Mouse (Mus musculus): ENCODE measurements at regions not wholly inside any gene's neighbourhood (a gene's known extent, or its start where the extent isn't known, plus 50 kb on each side); places are given as distances from the start of the nearest gene placed in this dataset.

GRCm38 (mm10) chr7:111354066-111354465, 271.2 kb upstream of the Eif4g2 start:
- CTCF ChIA-PET = no interaction called here
- POLR2A ChIA-PET = no interaction called here

DNA sequence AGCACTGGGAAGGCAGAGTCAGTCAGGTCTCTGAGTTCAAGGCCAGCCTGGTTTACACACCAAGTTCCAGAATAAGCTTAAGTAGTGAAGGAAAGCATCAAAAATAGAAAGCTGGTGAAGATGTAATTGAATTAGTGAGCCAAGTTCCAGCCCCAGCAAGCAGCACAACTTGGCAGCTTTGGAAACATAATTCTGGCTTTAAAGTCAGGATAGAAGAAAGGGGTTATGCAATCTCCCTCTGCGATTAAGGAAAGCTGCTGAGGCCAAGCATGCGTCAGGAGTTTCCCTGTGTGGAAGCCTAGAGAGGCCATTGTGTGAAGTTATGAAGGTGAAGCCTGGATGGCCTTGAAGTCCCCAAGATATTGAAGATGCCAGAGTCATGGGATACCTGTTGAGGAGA, 269.3 kb upstream of the Eif4g2 start:
- CTCF ChIA-PET = interaction anchor here in 1 of 4 experiments (0.7 kb wide), 1 partner anchor 733 kb away, joined by 3 read pairs; no protein-coding TSS in a partner anchor
- POLR2A ChIA-PET = no interaction called here

GRCm38 (mm10) chr7:111345117-111345516, 262.3 kb upstream of the Eif4g2 start:
- POLR2A ChIA-PET = no interaction called here

DNA sequence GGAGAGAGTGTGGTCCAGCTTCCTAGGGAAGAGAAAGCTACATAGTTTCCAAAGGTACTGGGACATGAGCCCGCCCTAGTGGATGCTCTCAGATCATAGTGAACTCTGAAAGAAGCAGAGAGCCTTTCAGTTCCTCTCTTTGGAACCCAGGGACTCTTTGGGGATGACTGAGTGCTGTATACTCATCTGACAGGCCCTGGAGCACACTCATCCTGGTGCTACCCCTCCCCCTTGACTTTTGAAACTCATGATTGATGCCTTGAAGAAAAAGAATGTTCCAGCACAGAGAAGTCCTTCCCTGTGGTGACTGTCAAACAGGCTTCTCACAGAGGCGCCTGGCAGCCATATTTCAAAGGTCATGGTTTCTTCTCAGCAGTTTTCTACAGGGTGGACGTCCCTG, 254.2 kb upstream of the Eif4g2 start:
- ChIA-PET CTCF (no interaction called here), POLR2A (interaction anchor here in 1 of 4 experiments (0.6 kb wide), 1 partner anchor 1203 kb away, joined by 3 read pairs; no protein-coding TSS in a partner anchor)

More at GRCm38 (mm10) chr7:111345117-111345516, 262.3 kb upstream of the Eif4g2 start:
- CTCF ChIA-PET = no interaction called here

- ChIA-PET CTCF (no interaction called here), POLR2A (no interaction called here)
Observed at GRCm38 (mm10) chr7:111322901-111323300, 240.1 kb upstream of the Eif4g2 start.

GRCm38 (mm10) chr7:111319917-111320316, 237.1 kb upstream of the Eif4g2 start:
- ChIA-PET CTCF (no interaction called here), POLR2A (no interaction called here)

GRCm38 (mm10) chr7:111316479-111316990, 233.7 kb upstream of the Eif4g2 start:
- POLR2A ChIA-PET = interaction anchor here in 1 of 4 experiments (0.6 kb wide), 1 partner anchor 106 kb away, joined by 4 read pairs; no protein-coding TSS in a partner anchor
- CTCF ChIA-PET = no interaction called here

DNA sequence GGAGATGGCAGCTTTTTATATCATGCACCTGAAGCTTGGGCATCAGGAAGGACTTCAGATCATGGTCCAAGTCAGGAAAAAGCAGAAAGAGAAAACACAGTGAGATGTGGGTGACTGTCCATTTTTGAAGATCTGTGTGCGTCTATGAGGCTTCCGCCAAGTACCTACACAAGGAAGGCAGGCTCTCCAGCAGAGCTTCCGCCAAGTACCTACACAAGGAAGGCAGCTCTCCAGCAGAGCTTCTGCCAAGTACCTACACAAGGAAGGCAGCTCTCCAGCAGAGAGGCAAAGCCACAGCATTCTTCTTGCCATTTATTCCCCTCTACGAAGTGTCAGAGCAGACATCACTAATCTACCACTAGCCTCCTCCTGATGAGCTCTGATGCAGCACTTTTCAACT, 231.1 kb upstream of the Eif4g2 start:
- ChIA-PET POLR2A (no interaction called here), CTCF (no interaction called here)

- CTCF ChIA-PET = interaction anchor here (0.6 to 1.4 kb wide), 16 partner anchors 47 to 256 kb away, joined by 3 to 14 read pairs (median 4); no protein-coding TSS in a partner anchor
- POLR2A ChIA-PET = interaction anchor here in 1 of 4 experiments (0.7 kb wide), 1 partner anchor 243 kb away, joined by 3 read pairs; no protein-coding TSS in a partner anchor
Observed at GRCm38 (mm10) chr7:111305196-111305595, 222.4 kb upstream of the Eif4g2 start.

DNA sequence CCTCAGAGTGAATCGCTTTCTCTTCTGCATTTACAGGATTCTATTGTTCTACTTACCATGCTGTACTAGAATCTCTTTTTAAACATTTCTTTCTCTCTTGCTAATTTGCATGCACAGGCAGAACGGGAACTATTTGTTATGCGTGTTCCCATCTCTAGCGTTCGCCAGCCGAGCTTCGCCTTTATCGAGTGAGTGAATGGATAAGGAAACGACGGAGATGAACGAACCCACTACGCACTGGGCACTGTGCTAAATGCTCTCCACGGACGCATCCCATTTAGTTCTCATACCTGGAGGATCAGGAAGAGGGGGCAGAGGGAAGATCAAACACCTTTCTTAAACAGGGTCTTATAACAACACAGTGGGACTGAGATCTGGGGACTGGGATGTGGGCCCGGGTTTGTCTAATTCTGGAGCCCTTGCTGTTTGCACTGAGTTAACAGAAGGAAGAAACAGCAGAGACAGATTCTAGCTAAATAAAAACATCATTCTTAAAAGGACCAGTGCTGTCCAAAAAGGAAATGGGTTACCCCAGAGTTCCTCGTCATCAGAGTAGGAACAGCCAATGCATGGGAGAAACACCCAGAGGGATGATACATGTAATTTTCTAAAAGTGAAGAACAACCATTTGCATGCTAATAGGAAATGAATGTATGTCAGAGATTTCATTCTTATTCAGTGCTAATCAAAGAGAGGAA, 219.1 kb upstream of the Eif4g2 start:
- ChIA-PET POLR2A (interaction anchor here in 3 of 4 experiments (0.6 to 1.6 kb wide), 6 partner anchors 18 to 534 kb away, joined by 3 to 4 read pairs (median 4); partner anchors contain the start of genes Ampd3 (in 1 of the 3) and Eif4g2 (in 1 of the 3)), CTCF (interaction anchor here in 1 of 4 experiments (0.5 to 1.4 kb wide), 2 partner anchors 101 to 158 kb away, joined by 3 read pairs; no protein-coding TSS in a partner anchor)

DNA sequence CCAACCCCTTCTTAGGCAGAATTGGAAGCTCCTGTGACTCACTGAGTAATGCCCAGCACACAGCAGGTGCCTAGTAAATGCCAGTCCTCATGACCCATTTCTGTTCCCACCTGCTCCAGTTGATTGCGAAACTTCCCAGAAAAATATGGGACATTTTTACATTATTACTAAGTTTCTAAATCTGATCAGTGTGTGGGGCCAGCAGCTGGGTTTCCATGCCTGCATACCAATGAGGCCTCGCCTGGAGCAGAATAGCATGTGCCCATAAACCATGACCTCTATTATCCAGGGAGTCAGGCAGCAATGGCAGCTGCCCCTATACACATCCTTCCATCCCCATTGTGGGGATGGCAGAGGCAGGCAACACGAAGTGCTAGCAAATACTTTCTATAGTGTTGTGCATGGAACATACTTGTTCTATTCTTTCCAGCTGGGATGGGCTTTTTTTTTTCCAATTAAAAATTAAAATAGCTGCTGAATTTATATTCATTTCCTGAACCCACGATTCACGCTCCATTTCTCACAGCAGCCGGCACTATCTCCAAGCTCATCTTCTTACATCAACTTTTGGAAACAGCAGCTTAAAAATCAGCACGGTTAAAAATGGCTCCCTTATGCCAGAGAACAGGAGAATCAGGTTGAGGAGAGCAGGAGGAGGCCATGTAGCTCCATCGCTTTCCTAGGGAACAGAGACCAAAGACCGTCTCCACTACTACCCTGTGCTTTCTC, 214.5 kb upstream of the Eif4g2 start:
- ChIA-PET CTCF (interaction anchor here in 1 of 4 experiments (0.7 kb wide), 1 partner anchor 251 kb away, joined by 3 read pairs; no protein-coding TSS in a partner anchor), POLR2A (no interaction called here)

DNA sequence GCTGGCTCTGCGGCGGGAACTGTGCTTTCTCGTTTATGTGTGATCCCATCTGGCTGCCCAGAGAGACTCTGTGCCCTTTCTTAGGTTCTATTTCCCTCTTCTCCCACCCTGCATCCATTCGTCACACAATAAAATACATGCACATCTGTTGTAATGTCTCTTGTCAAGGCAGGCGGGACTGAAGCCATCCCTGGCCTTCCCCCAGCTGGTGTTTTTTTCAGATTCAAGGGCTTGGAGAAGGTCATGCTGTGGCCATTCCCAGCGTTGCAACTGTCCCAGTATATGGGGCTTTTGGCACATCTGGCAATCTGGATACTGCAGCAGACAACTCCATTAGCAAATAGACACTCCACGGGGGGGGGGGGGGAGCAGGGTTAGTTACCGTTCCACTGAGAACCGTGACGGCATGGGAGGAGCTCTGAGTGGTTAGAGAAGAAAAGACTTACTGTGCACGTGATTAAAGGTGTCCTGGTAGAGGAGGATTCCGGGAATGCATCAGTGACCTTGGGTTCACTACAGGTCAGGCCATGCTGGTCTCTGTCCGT, 200.7 kb upstream of the Eif4g2 start:
- POLR2A ChIA-PET = interaction anchor here in 3 of 4 experiments (0.5 to 2.0 kb wide), 10 partner anchors 10 to 1398 kb away, joined by 3 to 11 read pairs (median 4); partner anchors contain the start of genes Ctr9 (in 1 of the 3) and Eif4g2 (in 1 of the 3)
- CTCF ChIA-PET = interaction anchor here in 1 of 4 experiments (0.6 kb wide), 2 partner anchors 21 to 106 kb away, joined by 3 to 15 read pairs; no protein-coding TSS in a partner anchor

DNA sequence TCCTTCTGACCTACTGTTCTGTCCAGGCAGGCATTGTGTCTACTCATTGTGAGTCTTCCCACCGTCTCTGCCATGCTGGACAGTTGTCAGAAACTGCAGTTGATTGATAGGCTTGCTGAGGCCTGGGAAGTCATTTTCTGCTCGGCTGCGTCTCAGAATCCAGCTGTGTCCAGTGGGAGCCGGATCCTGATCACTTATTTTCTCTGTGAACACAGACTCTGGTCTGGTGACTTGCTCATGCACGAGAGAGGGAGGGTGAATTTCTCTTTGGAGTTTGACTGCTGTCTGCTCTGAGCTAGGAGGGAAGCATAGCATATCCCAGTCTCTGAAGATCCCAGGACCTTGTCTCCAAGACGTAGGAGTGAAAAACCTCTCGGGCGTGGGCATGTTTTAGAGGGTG, 199.5 kb upstream of the Eif4g2 start:
- POLR2A ChIA-PET = interaction anchor here in 3 of 4 experiments (0.8 to 2.0 kb wide), 5 partner anchors 9 to 199 kb away, joined by 3 to 11 read pairs (median 6); partner anchors contain the start of gene Eif4g2 (in 1 of the 3)
- CTCF ChIA-PET = interaction anchor here in 1 of 4 experiments (0.7 kb wide), 1 partner anchor 25 kb away, joined by 3 read pairs; no protein-coding TSS in a partner anchor

- CTCF ChIA-PET = interaction anchor here in 1 of 4 experiments (1.0 kb wide), 1 partner anchor 28 kb away, joined by 3 read pairs; no protein-coding TSS in a partner anchor
- POLR2A ChIA-PET = no interaction called here
Observed at GRCm38 (mm10) chr7:111277703-111278102, 194.9 kb upstream of the Eif4g2 start.

GRCm38 (mm10) chr7:111273839-111274238, 191.0 kb upstream of the Eif4g2 start:
- ChIA-PET CTCF (no interaction called here), POLR2A (interaction anchor here in 1 of 4 experiments (0.6 kb wide), 1 partner anchor 585 kb away, joined by 3 read pairs; no protein-coding TSS in a partner anchor)

DNA sequence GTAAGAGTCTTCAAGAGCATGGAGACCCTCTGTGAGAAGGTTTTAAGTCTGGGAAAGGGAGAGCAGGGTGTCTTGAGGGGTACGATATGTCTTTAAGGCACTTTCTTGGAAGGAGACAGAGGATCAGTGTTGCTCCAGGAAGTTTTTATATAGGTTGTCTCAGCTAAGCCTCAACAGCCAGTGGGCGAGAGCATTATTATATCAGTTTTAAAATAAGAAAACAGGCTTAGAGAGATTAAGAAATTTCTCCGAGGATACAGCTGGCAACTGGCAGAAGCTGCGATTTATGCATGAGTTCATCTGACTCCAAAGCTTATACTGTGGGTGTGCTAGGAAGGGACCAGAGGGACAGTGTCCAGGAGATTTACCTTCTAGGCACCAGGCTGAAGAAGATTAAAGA, 188.0 kb upstream of the Eif4g2 start:
- CTCF ChIA-PET = no interaction called here

GRCm38 (mm10) chr7:111268197-111268596, 185.4 kb upstream of the Eif4g2 start:
- CTCF ChIA-PET = no interaction called here
- POLR2A ChIA-PET = no interaction called here

More for the DNA sequence above, 188.0 kb upstream of the Eif4g2 start:
- POLR2A ChIA-PET = no interaction called here

DNA sequence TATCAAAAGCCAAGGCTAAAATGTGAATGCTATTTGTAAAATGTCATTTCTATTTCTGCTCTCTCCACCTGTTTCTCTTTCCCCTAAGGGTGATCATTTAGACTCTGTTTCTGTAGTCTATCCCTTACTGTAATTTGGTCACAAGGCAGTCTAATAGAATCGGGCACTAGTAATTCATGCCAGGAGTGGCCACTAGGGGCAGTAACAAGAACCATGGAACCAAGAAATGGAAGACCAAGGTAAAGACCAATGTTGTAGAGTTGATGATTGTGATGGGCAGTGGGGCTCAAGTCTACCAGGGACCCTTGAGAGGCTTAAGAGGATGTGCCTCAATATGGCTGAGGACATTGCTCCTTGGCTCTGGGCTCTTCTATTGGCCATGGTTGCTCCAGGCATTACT, 180.5 kb upstream of the Eif4g2 start:
- ChIA-PET POLR2A (no interaction called here), CTCF (no interaction called here)

Data from embryonic stem cell, embryonic (primary cell).